Mouse (Mus musculus) forebrain, embryonic 10.5 days (tissue): ENCODE results near the gene Traf3. TPM values are rescaled to one million over a fixed set of nuclear protein-coding genes. Genes with fewer than 3 reads are reported as not detected.

ENCODE experiments used
- DNase-seq: peaks from one replicate; pipeline ENCODE4 v3.0.0-alpha.2; 2017; ENCODE audit warnings: low spot score; ENCODE audit errors: extremely low spot score
- H3K27ac ChIP-seq: fragments of 300-500 bp; sonication (generic); 2 replicates; pipeline ENCODE4 v1.5.1; 2016; ENCODE audit warnings: mild to moderate bottlenecking
- H3K27me3 ChIP-seq: fragments of 300-500 bp; sonication (generic); 2 replicates; pipeline ENCODE4 v1.6.1; 2016; ENCODE audit warnings: mild to moderate bottlenecking; ENCODE audit not compliant: poor library complexity, severe bottlenecking
- H3K36me3 ChIP-seq: fragments of 300-500 bp; sonication (generic); replicated peaks from 2 replicates; pipeline ENCODE4 v1.6.1; 2016; ENCODE audit warnings: mild to moderate bottlenecking, moderate library complexity
- H3K4me1 ChIP-seq: fragments of 300-500 bp; sonication (generic); 2 replicates; pipeline ENCODE4 v1.6.1; 2016
- H3K4me3 ChIP-seq: fragments of 300-500 bp; sonication (generic); 2 replicates; pipeline ENCODE4 v1.5.1; 2016; ENCODE audit warnings: mild to moderate bottlenecking, moderate library complexity
- H3K9me3 ChIP-seq: fragments of 300-500 bp; sonication (generic); 2 replicates; pipeline ENCODE4 v1.6.1; 2016; ENCODE audit warnings: mild to moderate bottlenecking, moderate library complexity
- WGBS: fragments of 180-500 bp; shearing (Covaris S2); methylation state at CpG from one replicate; pipeline ENCODE4 v1.1.7; 2016; 5-methylcytosine and 5-hydroxymethylcytosine counted together
- polyA plus RNA-seq: library from polyadenylated mRNA; unstranded; fragments of >200 nt; fragmentation: Nextera tagmentation; extraction: Ambion mirVana; gene quantifications from 2 replicates; pipeline ENCODE4 v1.2.1, GENCODE M21; 2016

The Traf3 gene
- polyA plus RNA-seq, 1 experiment from 2014 or later, result 16.9 TPM

GRCm38 (mm10) chr12:111143509-111144063, 22.6 kb upstream of the Traf3 start:
- peak overlapping the region; percentile 76 for H3K27ac ChIP-seq
- H3K4me3 ChIP-seq, result peak overlapping the region; percentile 21; the same call in 1 of the 2 replicates
- H3K9me3 ChIP-seq, result peaks cover 5% of the 10 kb centered on the region; the same call in 1 of the 2 replicates
- DNase-seq, result no peak
- H3K36me3 ChIP-seq, result no peaks in the 10 kb centered on the region
- no peaks in the 10 kb centered on the region for H3K27me3 ChIP-seq
- WGBS, result 78% methylated on average over 16 of the region's 16 CpGs
- peaks cover 42% of the 10 kb centered on the region for H3K4me1 ChIP-seq

DNA sequence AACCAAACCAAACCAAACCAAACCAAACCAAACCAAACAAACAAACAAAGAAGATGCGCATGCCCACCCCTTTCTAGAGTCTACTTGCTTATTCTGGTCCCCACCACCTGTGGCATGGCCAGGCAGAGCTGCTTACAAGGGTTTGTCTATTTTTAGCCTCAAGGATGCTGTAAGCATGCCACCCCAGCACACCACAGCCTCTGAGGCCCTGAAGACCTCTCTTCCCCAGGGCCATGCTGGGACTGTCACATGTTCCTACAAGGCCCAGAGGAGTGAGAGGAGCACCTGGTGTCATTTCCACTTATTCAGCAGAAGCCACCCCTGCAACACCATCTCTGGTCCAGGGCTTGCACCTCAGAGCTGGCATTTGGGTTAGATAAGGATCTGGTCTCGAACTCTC, 21.6 kb upstream of the Traf3 start:
- DNase-seq, result no peak
- peaks cover 9% of the 10 kb centered on the region; the same call in 1 of the 2 replicates for H3K27me3 ChIP-seq
- no peak overlapping the region for H3K4me3 ChIP-seq
- peaks cover 42% of the 10 kb centered on the region for H3K4me1 ChIP-seq
- peak overlapping the region; percentile 54 for H3K27ac ChIP-seq
- H3K9me3 ChIP-seq, result no peaks in the 10 kb centered on the region
- WGBS, result 93% methylated on average over 2 of the region's 2 CpGs
- no peaks in the 10 kb centered on the region for H3K36me3 ChIP-seq

DNA sequence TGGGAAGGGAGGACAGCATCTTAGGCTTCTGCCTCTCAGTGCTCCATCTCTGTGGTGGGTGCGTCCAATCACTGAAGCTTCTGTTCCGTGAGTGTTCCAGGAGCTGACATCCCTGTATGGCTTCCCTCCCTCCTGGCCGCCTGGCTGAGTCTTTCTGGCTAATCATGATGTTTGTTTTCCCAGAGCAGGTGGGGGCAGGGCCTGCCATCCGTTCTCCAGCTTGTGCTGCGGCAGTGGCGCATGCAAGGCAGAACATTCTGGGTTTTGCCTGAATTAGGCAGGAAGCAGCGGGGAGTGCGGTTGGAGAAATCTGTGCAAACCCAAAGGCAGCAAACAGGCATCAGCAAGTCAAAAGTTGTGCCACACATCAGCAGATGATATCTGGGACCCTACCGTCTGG, 20.9 kb upstream of the Traf3 start:
- H3K4me3 ChIP-seq, result no peak overlapping the region
- H3K9me3 ChIP-seq, result no peaks in the 10 kb centered on the region
- H3K36me3 ChIP-seq, result no peaks in the 10 kb centered on the region
- no peak for DNase-seq
- 62% methylated on average over 9 of the region's 9 CpGs for WGBS
- H3K27me3 ChIP-seq, result peaks cover 11% of the 10 kb centered on the region; the same call in 1 of the 2 replicates
- peaks cover 44% of the 10 kb centered on the region for H3K4me1 ChIP-seq
- peak overlapping the region; percentile 54 for H3K27ac ChIP-seq

GRCm38 (mm10) chr12:111149495-111150235, 16.5 kb upstream of the Traf3 start:
- no peak for DNase-seq
- H3K27me3 ChIP-seq, result peaks cover 11% of the 10 kb centered on the region; the same call in 1 of the 2 replicates
- WGBS, result 69% methylated on average over 17 of the region's 17 CpGs
- H3K27ac ChIP-seq, result no peak overlapping the region
- H3K36me3 ChIP-seq, result no peaks in the 10 kb centered on the region
- peaks cover 27% of the 10 kb centered on the region for H3K4me1 ChIP-seq
- H3K9me3 ChIP-seq, result no peaks in the 10 kb centered on the region
- H3K4me3 ChIP-seq, result no peak overlapping the region

DNA sequence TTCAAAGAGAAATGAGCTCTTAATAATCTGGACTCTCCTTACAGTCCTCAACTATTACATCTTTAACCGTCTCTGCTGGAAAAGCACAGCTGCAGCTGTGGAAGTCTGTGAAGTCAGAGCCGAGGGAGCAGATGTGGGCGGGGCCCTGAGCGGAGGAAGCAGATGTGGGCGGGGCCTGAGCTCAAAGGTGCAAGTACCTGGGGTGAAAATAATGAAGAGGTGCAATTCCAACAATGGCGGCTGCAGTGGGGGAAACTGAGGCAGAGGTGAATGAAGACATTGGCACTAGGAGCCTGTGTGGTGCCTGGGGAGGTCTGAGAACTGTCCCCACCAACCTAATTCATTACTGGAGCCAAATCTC, 16.0 kb upstream of the Traf3 start:
- H3K9me3 ChIP-seq, result no peaks in the 10 kb centered on the region
- DNase-seq, result no peak
- no peak overlapping the region for H3K4me3 ChIP-seq
- peaks cover 22% of the 10 kb centered on the region for H3K4me1 ChIP-seq
- peaks cover 11% of the 10 kb centered on the region; the same call in 1 of the 2 replicates for H3K27me3 ChIP-seq
- H3K27ac ChIP-seq, result no peak overlapping the region
- 13% methylated on average over 6 of the region's 6 CpGs for WGBS
- H3K36me3 ChIP-seq, result no peaks in the 10 kb centered on the region

GRCm38 (mm10) chr12:111151422-111152156, 14.6 kb upstream of the Traf3 start:
- Histone ChIP-seq H3K9me3 (no peaks in the 10 kb centered on the region), H3K27ac (no peak overlapping the region), H3K4me1 (0 out of 2 replicates have a peak, but pooled peaks cover 11% of the 10 kb centered on the region), H3K4me3 (no peak overlapping the region), H3K27me3 (peaks cover 11% of the 10 kb centered on the region; the same call in 1 of the 2 replicates), H3K36me3 (no peaks in the 10 kb centered on the region)
- DNase-seq, result no peak
- WGBS, result 88% methylated on average over 5 of the region's 5 CpGs

DNA sequence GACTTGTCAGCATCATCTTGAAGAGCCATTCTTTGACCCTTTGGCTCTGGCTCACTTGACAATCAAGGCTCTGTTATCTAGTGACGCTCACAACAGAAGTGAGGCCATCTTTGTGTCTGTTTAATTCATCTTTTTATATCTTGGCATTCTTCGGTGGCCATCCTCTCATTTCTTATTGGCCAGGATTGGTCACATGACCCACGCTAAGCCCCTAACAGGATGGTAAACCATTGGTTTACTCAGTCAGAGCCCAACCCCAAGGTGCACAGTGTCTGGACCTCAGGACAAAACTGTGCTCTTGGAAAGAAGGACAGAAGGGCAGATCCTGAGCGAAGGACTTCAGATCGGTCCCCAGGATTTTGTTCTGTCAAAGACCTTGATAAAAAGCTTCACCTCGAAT, 13.6 kb upstream of the Traf3 start:
- no peak for DNase-seq
- no peaks in the 10 kb centered on the region for H3K36me3 ChIP-seq
- no peak overlapping the region for H3K27ac ChIP-seq
- 0 out of 2 replicates have a peak, but pooled peaks cover 4% of the 10 kb centered on the region for H3K4me1 ChIP-seq
- 87% methylated on average over 6 of the region's 6 CpGs for WGBS
- H3K9me3 ChIP-seq, result no peaks in the 10 kb centered on the region
- H3K4me3 ChIP-seq, result no peak overlapping the region
- peaks cover 11% of the 10 kb centered on the region; the same call in 1 of the 2 replicates for H3K27me3 ChIP-seq

DNA sequence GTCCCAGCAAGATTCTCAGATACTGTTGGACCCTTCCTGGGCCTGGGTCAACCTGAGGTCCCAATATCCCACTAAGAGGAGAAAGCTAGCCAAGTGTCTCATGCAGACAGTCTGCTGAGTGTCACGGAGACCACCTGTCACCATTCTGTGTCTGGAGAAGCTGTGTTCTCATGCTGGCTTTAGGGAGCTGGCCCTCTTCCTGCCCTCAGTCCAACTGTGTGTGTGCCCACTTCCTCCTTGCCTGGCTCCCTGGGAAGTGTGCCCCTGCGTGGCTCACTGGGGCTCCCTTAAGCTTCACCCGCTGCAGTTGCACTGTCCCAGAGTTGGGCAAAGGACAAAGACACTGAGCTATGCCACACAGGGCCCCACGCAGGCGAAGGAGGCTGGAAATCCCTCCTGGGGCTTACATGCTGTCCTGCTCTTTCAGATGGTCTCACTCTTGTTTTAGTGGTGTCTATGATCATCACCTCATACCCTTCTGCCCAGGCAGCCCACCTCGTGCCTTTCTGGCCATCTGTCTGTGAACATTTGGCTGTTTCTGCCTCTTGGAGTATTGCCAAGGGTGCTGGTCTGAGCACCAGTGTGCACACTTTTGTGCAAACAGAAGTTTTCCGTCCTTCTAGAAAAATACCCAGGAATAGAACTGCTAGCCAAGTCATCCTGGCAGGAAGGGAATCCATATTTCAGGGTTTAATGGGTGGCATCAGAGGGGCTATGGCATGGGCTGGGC, 13.0 kb upstream of the Traf3 start:
- Histone ChIP-seq H3K9me3 (no peaks in the 10 kb centered on the region), H3K27me3 (peaks cover 11% of the 10 kb centered on the region; the same call in 1 of the 2 replicates), H3K4me3 (no peak overlapping the region), H3K36me3 (no peaks in the 10 kb centered on the region), H3K4me1 (0 out of 2 replicates have a peak, but pooled peaks cover 4% of the 10 kb centered on the region), H3K27ac (0 out of 2 replicates have a peak overlapping the region, but pooled peaks have one; percentile 15)
- DNase-seq, result no peak
- 83% methylated on average over 7 of the region's 7 CpGs for WGBS

- 0 out of 2 replicates have a peak, but pooled peaks cover 4% of the 10 kb centered on the region for H3K4me1 ChIP-seq
- WGBS, result 85% methylated on average over 5 of the region's 5 CpGs
Measured at GRCm38 (mm10) chr12:111153946-111154345, 12.2 kb upstream of the Traf3 start.

DNA sequence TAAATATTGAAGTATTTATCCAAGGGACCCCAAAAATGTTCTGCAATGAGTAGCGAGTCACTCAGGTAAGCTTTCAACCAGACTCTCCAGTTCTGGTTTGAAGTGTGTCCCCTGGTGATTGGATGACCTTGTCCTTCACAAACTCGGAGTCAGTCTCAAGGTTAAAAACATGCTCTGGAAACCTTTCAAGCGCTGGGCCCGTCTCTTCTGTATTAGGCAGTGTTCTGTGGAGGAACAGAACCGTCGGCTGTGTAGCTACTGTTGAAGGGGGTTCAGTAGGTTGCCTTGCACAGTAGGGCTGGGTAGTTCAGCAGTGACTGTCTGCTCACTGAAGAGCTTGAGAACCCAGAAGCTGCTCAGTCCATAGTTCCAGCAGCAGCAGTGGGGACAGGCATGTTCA, 11.5 kb upstream of the Traf3 start:
- no peak for DNase-seq
- Histone ChIP-seq H3K9me3 (no peaks in the 10 kb centered on the region), H3K4me1 (0 out of 2 replicates have a peak, but pooled peaks cover 4% of the 10 kb centered on the region), H3K36me3 (no peaks in the 10 kb centered on the region), H3K4me3 (no peak overlapping the region), H3K27ac (no peak overlapping the region), H3K27me3 (0 out of 2 replicates have a peak, but pooled peaks cover 2% of the 10 kb centered on the region)
- WGBS, result 91% methylated on average over 6 of the region's 6 CpGs

More at GRCm38 (mm10) chr12:111153946-111154345, 12.2 kb upstream of the Traf3 start:
- peaks cover 9% of the 10 kb centered on the region; the same call in 1 of the 2 replicates for H3K27me3 ChIP-seq
- H3K4me3 ChIP-seq, result no peak overlapping the region
- H3K9me3 ChIP-seq, result no peaks in the 10 kb centered on the region
- no peak for DNase-seq
- H3K27ac ChIP-seq, result no peak overlapping the region
- H3K36me3 ChIP-seq, result no peaks in the 10 kb centered on the region

DNA sequence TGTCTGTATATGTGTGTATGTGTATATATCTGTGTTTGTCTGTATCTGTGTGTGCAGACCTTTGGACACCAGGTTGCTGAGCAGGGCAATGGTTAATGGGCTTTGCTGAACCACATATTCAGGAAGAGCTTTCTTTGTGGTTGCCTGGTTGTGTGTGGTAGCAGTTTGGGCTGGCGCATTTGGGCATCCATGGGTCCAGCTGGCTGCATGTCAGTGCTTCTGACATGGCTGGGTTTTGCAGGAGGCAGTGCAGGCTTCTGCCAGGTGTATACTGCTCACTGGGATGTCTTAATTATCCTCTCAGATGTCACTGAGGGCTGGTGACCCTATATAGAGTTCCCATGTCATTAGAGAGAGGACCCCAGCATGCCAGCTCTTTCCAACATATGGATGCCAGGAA, 10.4 kb upstream of the Traf3 start:
- H3K27me3 ChIP-seq, result no peaks in the 10 kb centered on the region
- no peak overlapping the region for H3K4me3 ChIP-seq
- no peak for DNase-seq
- H3K9me3 ChIP-seq, result no peaks in the 10 kb centered on the region
- 87% methylated on average over 1 of the region's 1 CpGs for WGBS
- H3K36me3 ChIP-seq, result no peaks in the 10 kb centered on the region
- no peak overlapping the region for H3K27ac ChIP-seq
- no peaks in the 10 kb centered on the region for H3K4me1 ChIP-seq
